Mouse (Mus musculus): ENCODE data around the gene Ppp1r12b.
A peak's percentile ranks its signal among the peaks of the same experiment; 100 is the strongest.

Ppp1r12b gene

DNA sequence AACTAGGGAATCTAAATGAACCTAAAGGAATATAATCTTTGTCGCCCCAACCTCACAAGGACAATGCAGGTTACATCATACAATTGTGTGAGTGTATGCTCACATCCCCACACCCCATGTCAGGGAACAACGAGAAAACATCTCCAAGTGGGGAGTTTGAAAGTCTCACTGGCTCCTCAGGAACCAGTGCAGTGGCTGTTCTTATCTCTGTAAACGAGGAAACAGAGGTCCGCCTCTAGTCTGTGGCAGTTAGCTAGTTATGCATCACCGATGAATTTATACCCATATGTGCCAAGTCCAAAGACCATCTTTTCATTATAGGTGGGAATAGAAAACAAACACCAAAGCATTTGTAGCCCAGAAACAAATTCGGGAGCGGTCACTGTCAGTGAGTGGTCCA, 194.2 kb downstream of the Ppp1r12b start:
- no peak for DNase-seq (ENCODE audit: low spot score)

- no peak for DNase-seq (ENCODE audit: low spot score)
Observed at GRCm38 (mm10) chr1:134760642-134761041, 195.1 kb downstream of the Ppp1r12b start.

DNA sequence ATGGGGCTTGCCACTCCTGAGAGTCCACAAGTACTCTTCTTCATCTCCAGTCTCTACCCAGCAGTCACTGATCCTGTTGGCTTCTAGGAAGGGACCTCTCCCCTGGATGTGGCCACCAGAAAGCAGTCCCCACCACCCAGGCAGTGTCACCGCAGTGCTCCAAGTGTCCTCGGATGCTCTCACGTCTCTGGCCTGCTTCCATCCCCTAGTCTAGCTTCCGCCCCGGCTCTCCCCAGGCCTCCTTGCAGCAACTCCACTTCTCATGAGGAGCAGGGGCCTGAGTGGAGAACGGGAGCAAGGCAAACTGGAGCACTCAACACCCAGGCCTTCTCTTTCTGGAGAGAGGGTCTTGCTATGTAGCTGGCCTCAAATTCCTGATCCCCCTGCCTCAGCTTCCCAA, 196.6 kb downstream of the Ppp1r12b start:
- no peak for DNase-seq (ENCODE audit: low spot score)

DNA sequence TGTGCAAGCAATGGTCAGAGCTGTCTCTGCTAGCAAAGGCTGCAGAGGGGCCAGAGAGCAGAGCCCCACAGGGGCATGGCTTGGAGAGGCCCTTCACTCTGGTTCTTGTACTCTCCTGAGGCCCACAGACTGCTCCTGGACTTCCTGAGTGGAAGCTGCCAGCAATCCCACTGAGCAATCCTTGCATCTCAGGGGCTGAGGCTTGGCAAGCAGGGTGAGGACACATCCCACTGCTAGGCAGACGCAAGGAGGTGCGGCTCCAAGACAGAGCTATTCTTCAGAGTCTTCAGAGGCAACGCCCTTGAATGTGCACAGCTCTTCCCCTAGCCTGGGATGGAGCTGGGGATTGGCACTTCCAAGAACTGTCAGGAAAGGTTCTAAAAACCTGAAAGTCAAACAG, 198.5 kb downstream of the Ppp1r12b start:
- no peak for DNase-seq (ENCODE audit: low spot score)

GRCm38 (mm10) chr1:134756190-134756873, 199.4 kb downstream of the Ppp1r12b start:
- no peak for DNase-seq (ENCODE audit: low spot score)

GRCm38 (mm10) chr1:134755548-134756189, 200.1 kb downstream of the Ppp1r12b start:
- DNase-seq (ENCODE audit: low spot score) = no peak

GRCm38 (mm10) chr1:134754818-134755217, 200.9 kb downstream of the Ppp1r12b start:
- DNase-seq (ENCODE audit: low spot score) = no peak

- DNase-seq (ENCODE audit: low spot score) = no peak
Observed at GRCm38 (mm10) chr1:134753751-134754630, 201.8 kb downstream of the Ppp1r12b start.

GRCm38 (mm10) chr1:134752447-134752846, 203.3 kb downstream of the Ppp1r12b start:
- no peak for DNase-seq (ENCODE audit: low spot score)

DNA sequence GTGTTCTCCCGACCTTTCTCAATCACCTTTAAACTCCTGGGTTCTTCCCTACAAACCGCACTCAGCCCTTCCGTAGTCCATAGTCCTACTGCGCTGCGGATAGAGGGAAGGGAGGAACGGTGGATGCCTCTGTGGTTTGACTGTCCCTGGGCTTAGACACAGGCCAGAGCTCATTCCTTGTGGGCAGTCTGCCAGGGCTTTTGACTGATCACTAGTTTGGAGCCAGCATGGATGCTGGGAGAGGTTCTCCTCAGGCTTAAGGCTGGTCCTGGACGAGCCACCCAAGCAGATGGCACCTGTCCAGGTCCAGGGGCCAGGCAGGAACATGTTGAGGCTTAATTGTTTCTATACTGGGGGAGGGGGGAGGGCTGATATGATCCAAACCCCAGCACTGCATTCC, 205.9 kb downstream of the Ppp1r12b start:
- no peak for DNase-seq (ENCODE audit: low spot score)

GRCm38 (mm10) chr1:134747236-134748174, 208.2 kb downstream of the Ppp1r12b start:
- no peak for DNase-seq (ENCODE audit: low spot score)

DNA sequence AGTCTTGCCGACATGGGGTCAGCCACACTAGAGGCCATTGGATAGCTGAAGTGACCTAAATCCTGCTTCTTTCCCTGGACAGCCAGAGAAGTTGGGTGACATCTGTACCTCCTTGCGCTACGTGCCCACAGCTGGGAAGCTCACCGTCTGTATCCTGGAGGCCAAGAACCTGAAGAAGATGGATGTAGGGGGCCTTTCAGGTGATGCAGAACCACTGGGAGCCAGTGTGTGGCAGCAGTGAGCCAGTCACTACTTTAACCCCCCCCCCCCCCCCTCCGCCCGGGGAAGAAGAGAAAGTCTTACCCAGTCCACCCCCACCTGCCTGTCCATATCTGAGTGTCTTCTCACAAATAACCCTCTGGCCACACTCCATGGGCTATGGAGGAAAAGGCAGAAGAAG, 210.1 kb downstream of the Ppp1r12b start:
- DNase-seq (ENCODE audit: low spot score) = no peak

GRCm38 (mm10) chr1:134741946-134742661, 213.6 kb downstream of the Ppp1r12b start:
- DNase-seq (ENCODE audit: low spot score) = no peak

GRCm38 (mm10) chr1:134741433-134741832, 214.3 kb downstream of the Ppp1r12b start:
- DNase-seq (ENCODE audit: low spot score) = no peak

DNA sequence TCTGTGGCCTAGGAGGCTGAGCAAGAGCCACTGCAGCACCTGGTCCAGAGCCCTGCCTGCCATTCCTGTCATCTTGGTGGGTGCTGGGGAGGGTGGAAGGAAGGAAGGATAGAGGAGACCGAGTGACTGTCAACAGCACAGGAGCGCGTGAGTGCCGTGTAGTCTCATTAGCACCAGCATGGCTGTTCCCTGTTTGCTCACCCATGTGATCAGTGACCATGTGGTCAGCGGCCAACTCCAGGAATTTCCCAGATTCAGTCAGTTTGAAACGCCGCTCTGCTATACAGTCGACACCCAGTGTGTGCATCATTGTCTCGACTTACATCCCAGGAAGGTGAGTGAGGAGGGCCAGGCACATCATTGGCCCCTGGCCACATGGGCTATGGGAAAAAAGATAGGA, 218.3 kb downstream of the Ppp1r12b start:
- no peak for DNase-seq (ENCODE audit: low spot score)

- no peak for DNase-seq (ENCODE audit: low spot score)
Observed at GRCm38 (mm10) chr1:134733659-134734058, 222.1 kb downstream of the Ppp1r12b start.

- DNase-seq (ENCODE audit: low spot score) = no peak
Observed at GRCm38 (mm10) chr1:134727256-134727655, 228.5 kb downstream of the Ppp1r12b start.

DNA sequence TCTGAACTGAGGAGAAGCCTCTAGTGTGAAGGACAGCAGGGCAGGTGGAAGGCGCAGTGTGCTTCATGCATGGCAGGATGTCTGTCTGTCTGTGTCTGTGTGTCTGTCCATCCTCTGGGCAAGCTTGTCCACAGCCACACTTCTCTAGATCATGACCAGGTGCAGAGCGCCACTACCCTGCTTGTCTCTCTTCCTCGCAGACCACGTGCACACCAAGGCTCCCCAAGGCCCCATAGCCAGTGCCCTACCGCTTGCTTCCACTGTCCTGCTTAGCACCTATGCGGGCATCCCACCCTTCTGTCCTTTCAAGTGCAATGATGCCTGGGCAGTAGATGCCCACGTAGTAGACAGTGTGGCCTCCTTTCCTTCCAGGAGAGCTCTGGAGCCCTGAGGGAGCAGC, 229.3 kb downstream of the Ppp1r12b start:
- DNase-seq (ENCODE audit: low spot score) = no peak

DNA sequence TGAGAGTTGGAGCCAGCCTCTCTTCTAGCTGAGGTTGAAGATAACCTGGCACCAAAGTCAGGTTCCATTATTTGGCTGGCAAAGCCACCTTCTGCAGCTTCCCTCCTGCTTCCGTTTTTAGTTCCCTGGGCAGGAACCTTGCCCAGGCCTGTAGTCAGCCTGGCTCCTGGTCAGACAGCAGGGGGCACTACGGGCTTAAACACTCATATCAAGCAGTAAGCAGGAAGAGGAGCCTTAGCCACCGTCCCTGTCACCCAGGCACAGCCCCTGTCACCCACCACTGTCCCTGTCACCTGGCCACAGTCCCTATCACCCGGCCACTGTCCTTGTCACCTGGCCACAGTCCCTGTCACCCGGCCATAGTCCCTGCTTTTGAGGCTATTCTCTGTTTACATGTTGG, 230.5 kb downstream of the Ppp1r12b start:
- DNase-seq (ENCODE audit: low spot score) = peak; percentile 40

GRCm38 (mm10) chr1:134722891-134723290, 232.9 kb downstream of the Ppp1r12b start:
- no peak for DNase-seq (ENCODE audit: low spot score)

DNA sequence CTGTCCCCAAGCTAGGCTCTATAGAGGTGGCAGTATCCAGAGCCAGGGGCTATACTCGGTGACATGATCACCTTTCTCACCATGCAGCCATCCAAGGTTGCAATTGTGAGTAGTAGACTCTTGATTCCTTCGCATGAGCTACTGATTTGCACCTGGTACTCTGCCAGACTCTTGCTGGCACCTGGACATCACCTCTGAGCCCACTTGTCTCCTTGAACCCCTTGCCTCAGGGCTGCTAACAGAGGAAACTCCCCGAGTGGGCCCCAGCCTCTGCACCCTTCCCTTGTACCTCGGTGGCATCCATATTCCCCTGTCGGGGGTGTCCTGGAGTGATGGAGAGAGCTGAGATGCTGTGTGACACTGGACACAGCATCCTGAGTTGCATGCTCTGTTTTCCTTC, 234.3 kb downstream of the Ppp1r12b start:
- no peak for DNase-seq (ENCODE audit: low spot score)
